Mouse (Mus musculus) small intestine, adult 2 months (tissue): Measurements from ENCODE around the gene Mthfd1l.

Experiments used
- CTCF ChIP-seq: fragments of 200-500 bp; IDR thresholded peaks from 2 replicates; pipeline ENCODE4 v1.5.1; 2012; ENCODE audit warnings: low read depth, mild to moderate bottlenecking, control low read depth, inconsistent platforms, low read length, moderate library complexity, mixed read lengths; ENCODE audit not compliant: insufficient replicate concordance, insufficient read length; ENCODE audit errors: extremely low read depth
- POLR2A ChIP-seq: fragments of 200-500 bp; IDR thresholded peaks from 2 replicates; pipeline ENCODE4 v1.6.1; 2012; ENCODE audit warnings: low read depth, mild to moderate bottlenecking, control low read depth, inconsistent platforms, low read length, moderate library complexity

GRCm38 (mm10) chr10:4129461-4129860, 156.5 kb downstream of the Mthfd1l start:
- TF ChIP-seq CTCF (no peak), POLR2A (no peak)
